Mouse (Mus musculus) left cerebral cortex, adult 18-20 months (tissue): ENCODE measurements around the gene Ttyh2. TPM values are rescaled to one million over a fixed set of nuclear protein-coding genes. Genes with fewer than 3 reads are reported as not detected.

ENCODE experiments used
- DNase-seq, 2 experiments: peaks; one replicate each; pipeline ENCODE4 v3.0.0; 2021 to 2022; ENCODE audit warnings: low spot score in 2 of 2, mixed read lengths in 1 of 2
- long read RNA-seq, 2 experiments: library from polyadenylated mRNA; stranded (forward); transcript quantifications; one replicate each; pipeline ENCODE4 v2.0.0; 2021
- total RNA-seq, 2 experiments: library from RNA; stranded (reverse); gene quantifications; 2 replicates each; pipeline ENCODE4 v1.2.3; 2021

Ttyh2 gene
- total RNA-seq: 10 to 100 TPM; 17.8 to 21.5 TPM
- long read RNA-seq, experiment 1, partial matches to known transcripts: 25 of 30 reads
- long read RNA-seq, experiment 1, other reads (novel, unspliced or antisense): 1 of 30 reads
- long read RNA-seq, experiment 2, partial matches to known transcripts: 16 of 21 reads
- long read RNA-seq, experiment 2, other reads (novel, unspliced or antisense): 2 of 21 reads

- peak; percentile 49 to 57 for DNase-seq
These were observed at the start of gene Ttyh2 for GRCm38 (mm10) chr11:114675341-114675825. Gene Ttyh2, plus strand, starts transcription at chr11:114675431.

- DNase-seq: no peak
These were observed 49.0 kb upstream of the Ttyh2 start for GRCm38 (mm10) chr11:114626071-114626690.

GRCm38 (mm10) chr11:114627036-114627435 is 48.2 kb upstream of the Ttyh2 start:
- no peak for DNase-seq

- no peak for DNase-seq
These were observed 47.2 kb upstream of the Ttyh2 start for GRCm38 (mm10) chr11:114628032-114628431.

- DNase-seq: no peak
These were observed 45.2 kb upstream of the Ttyh2 start for GRCm38 (mm10) chr11:114630044-114630443.

- no peak for DNase-seq
These were observed 43.0 kb upstream of the Ttyh2 start for GRCm38 (mm10) chr11:114632266-114632665.

GRCm38 (mm10) chr11:114636292-114636691 is 38.9 kb upstream of the Ttyh2 start:
- peak; percentile 85 to 91 for DNase-seq

GRCm38 (mm10) chr11:114636727-114637505 is 38.3 kb upstream of the Ttyh2 start:
- peak; percentile 38 to 43 for DNase-seq

GRCm38 (mm10) chr11:114638647-114639290 is 36.5 kb upstream of the Ttyh2 start:
- DNase-seq: no peak

- no peak for DNase-seq
These were observed 35.5 kb upstream of the Ttyh2 start for GRCm38 (mm10) chr11:114639681-114640103.

- no peak for DNase-seq
These were observed 34.6 kb upstream of the Ttyh2 start for GRCm38 (mm10) chr11:114640658-114641057.

- no peak for DNase-seq
These were observed 34.1 kb upstream of the Ttyh2 start for GRCm38 (mm10) chr11:114641136-114641535.

GRCm38 (mm10) chr11:114642184-114642583 is 33.0 kb upstream of the Ttyh2 start:
- no peak for DNase-seq

GRCm38 (mm10) chr11:114642926-114643325 is 32.3 kb upstream of the Ttyh2 start:
- no peak for DNase-seq

GRCm38 (mm10) chr11:114644122-114644521 is 31.1 kb upstream of the Ttyh2 start:
- DNase-seq: no peak

- DNase-seq: no peak
These were observed 25.7 kb upstream of the Ttyh2 start for GRCm38 (mm10) chr11:114649510-114649909.

GRCm38 (mm10) chr11:114652531-114652930 is 22.7 kb upstream of the Ttyh2 start:
- no peak for DNase-seq

- DNase-seq: no peak
These were observed 21.6 kb upstream of the Ttyh2 start for GRCm38 (mm10) chr11:114653664-114654063.

- peak in 1 of 2 experiments; percentile 33 for DNase-seq
These were observed 20.7 kb upstream of the Ttyh2 start for GRCm38 (mm10) chr11:114654552-114654951.

- DNase-seq: no peak
These were observed 19.8 kb upstream of the Ttyh2 start for GRCm38 (mm10) chr11:114655350-114656008.
